Mouse (Mus musculus): Measurements from ENCODE around the gene Klkb1. TPM values are rescaled to one million over a fixed set of nuclear protein-coding genes. Genes with fewer than 3 reads are reported as not detected.
A peak's percentile ranks its signal among the peaks of the same experiment; 100 is the strongest.

Gene Klkb1
- polyA plus RNA-seq, 1 experiment from 2014 or later, result 0.32 TPM

- H3K27ac ChIP-seq (replicated peaks), result no peak overlapping the region
- H3K9me3 ChIP-seq (replicated peaks), result no peaks in the 10 kb centered on the region
- H3K9ac ChIP-seq, result no peak overlapping the region
- no peaks in the 10 kb centered on the region for H3K36me3 ChIP-seq
- WGBS, result 76% methylated on average over 8 of the region's 8 CpGs
- no peak overlapping the region for H3K4me3 ChIP-seq (replicated peaks)
- 0 out of 2 replicates have a peak, but pooled peaks cover 4% of the 10 kb centered on the region for H3K27me3 ChIP-seq
- H3K4me2 ChIP-seq (replicated peaks), result no peak overlapping the region
- no peaks in the 10 kb centered on the region for H3K4me1 ChIP-seq
- ATAC-seq (ENCODE audit: insufficient number of reproducible peaks, low FRiP score, low TSS enrichment, low read depth), result no peak
Measured at GRCm38 (mm10) chr8:45239363-45239762, 55.3 kb downstream of the Klkb1 start.

GRCm38 (mm10) chr8:45238282-45238681 is 56.4 kb downstream of the Klkb1 start:
- Histone ChIP-seq H3K9me3 (replicated peaks) (no peaks in the 10 kb centered on the region), H3K4me3 (replicated peaks) (no peak overlapping the region), H3K4me1 (no peaks in the 10 kb centered on the region), H3K27ac (replicated peaks) (no peak overlapping the region), H3K4me2 (replicated peaks) (no peak overlapping the region), H3K9ac (no peak overlapping the region), H3K36me3 (no peaks in the 10 kb centered on the region), H3K27me3 (0 out of 2 replicates have a peak, but pooled peaks cover 4% of the 10 kb centered on the region)
- WGBS, result 24% methylated on average over 3 of the region's 3 CpGs
- no peak for ATAC-seq (ENCODE audit: insufficient number of reproducible peaks, low FRiP score, low TSS enrichment, low read depth)

GRCm38 (mm10) chr8:45236164-45236912 is 58.3 kb downstream of the Klkb1 start:
- 0 out of 2 replicates have a peak, but pooled peaks have one; percentile 31 for ATAC-seq (ENCODE audit: insufficient number of reproducible peaks, low FRiP score, low TSS enrichment, low read depth)
- 19% methylated on average over 14 of the region's 14 CpGs for WGBS
- Histone ChIP-seq H3K4me1 (no peaks in the 10 kb centered on the region), H3K27me3 (0 out of 2 replicates have a peak, but pooled peaks cover 4% of the 10 kb centered on the region), H3K4me2 (replicated peaks) (peak overlapping the region; percentile 41), H3K27ac (replicated peaks) (no peak overlapping the region), H3K9me3 (replicated peaks) (no peaks in the 10 kb centered on the region), H3K36me3 (no peaks in the 10 kb centered on the region), H3K9ac (0 out of 2 replicates have a peak overlapping the region, but pooled peaks have one; percentile 5), H3K4me3 (replicated peaks) (no peak overlapping the region)

GRCm38 (mm10) chr8:45235228-45235627 is 59.4 kb downstream of the Klkb1 start:
- 80% methylated on average over 6 of the region's 6 CpGs for WGBS

GRCm38 (mm10) chr8:45233256-45233655 is 61.4 kb downstream of the Klkb1 start:
- 43% methylated on average over 3 of the region's 3 CpGs for WGBS
- Histone ChIP-seq H3K36me3 (no peaks in the 10 kb centered on the region), H3K9me3 (replicated peaks) (no peaks in the 10 kb centered on the region), H3K4me1 (no peaks in the 10 kb centered on the region), H3K4me3 (replicated peaks) (no peak overlapping the region), H3K27ac (replicated peaks) (no peak overlapping the region), H3K9ac (no peak overlapping the region), H3K27me3 (0 out of 2 replicates have a peak, but pooled peaks cover 4% of the 10 kb centered on the region), H3K4me2 (replicated peaks) (no peak overlapping the region)
- ATAC-seq (ENCODE audit: insufficient number of reproducible peaks, low FRiP score, low TSS enrichment, low read depth), result no peak

More at GRCm38 (mm10) chr8:45235228-45235627, 59.4 kb downstream of the Klkb1 start:
- H3K27me3 ChIP-seq, result 0 out of 2 replicates have a peak, but pooled peaks cover 4% of the 10 kb centered on the region
- H3K9ac ChIP-seq, result no peak overlapping the region
- no peak overlapping the region for H3K4me2 ChIP-seq (replicated peaks)
- H3K27ac ChIP-seq (replicated peaks), result no peak overlapping the region
- no peak overlapping the region for H3K4me3 ChIP-seq (replicated peaks)
- no peak for ATAC-seq (ENCODE audit: insufficient number of reproducible peaks, low FRiP score, low TSS enrichment, low read depth)
- H3K36me3 ChIP-seq, result no peaks in the 10 kb centered on the region
- H3K9me3 ChIP-seq (replicated peaks), result no peaks in the 10 kb centered on the region
- H3K4me1 ChIP-seq, result no peaks in the 10 kb centered on the region

Other genes starting within 250 kb of the Klkb1 start
- 0.30 TPM in 1 of 2 replicates, not detected in the other for gene Mtnr1a, start 225.7 kb downstream of the Klkb1 start, polyA plus RNA-seq (2015; fragmentation: Nextera tagmentation; extraction: Ambion mirVana)
- not detected in 2 replicates for gene F11, start 32.8 kb downstream of the Klkb1 start, polyA plus RNA-seq (2015; fragmentation: Nextera tagmentation; extraction: Ambion mirVana)
- gene Gm45753, start 13.6 kb upstream of the Klkb1 start, polyA plus RNA-seq (2015; fragmentation: Nextera tagmentation; extraction: Ambion mirVana), result 0.13 TPM in 1 of 2 replicates, not detected in the other
- 2.4 and 2.9 TPM in 2 replicates for gene Cyp4v3, start 38.4 kb upstream of the Klkb1 start, polyA plus RNA-seq (2015; fragmentation: Nextera tagmentation; extraction: Ambion mirVana)
- 13.9 and 15.7 TPM in 2 replicates for gene Fam149a, start 87.4 kb upstream of the Klkb1 start, polyA plus RNA-seq (2015; fragmentation: Nextera tagmentation; extraction: Ambion mirVana)
- 2.0 and 2.6 TPM in 2 replicates for gene Tlr3, start 116.2 kb upstream of the Klkb1 start, polyA plus RNA-seq (2015; fragmentation: Nextera tagmentation; extraction: Ambion mirVana)
- gene Sorbs2, start 212.9 kb upstream of the Klkb1 start, polyA plus RNA-seq (2015; fragmentation: Nextera tagmentation; extraction: Ambion mirVana), result 18.1 and 22.3 TPM in 2 replicates

Measured in embryonic facial prominence, embryonic 15.5 days (tissue).